In the genomic region with DNA sequence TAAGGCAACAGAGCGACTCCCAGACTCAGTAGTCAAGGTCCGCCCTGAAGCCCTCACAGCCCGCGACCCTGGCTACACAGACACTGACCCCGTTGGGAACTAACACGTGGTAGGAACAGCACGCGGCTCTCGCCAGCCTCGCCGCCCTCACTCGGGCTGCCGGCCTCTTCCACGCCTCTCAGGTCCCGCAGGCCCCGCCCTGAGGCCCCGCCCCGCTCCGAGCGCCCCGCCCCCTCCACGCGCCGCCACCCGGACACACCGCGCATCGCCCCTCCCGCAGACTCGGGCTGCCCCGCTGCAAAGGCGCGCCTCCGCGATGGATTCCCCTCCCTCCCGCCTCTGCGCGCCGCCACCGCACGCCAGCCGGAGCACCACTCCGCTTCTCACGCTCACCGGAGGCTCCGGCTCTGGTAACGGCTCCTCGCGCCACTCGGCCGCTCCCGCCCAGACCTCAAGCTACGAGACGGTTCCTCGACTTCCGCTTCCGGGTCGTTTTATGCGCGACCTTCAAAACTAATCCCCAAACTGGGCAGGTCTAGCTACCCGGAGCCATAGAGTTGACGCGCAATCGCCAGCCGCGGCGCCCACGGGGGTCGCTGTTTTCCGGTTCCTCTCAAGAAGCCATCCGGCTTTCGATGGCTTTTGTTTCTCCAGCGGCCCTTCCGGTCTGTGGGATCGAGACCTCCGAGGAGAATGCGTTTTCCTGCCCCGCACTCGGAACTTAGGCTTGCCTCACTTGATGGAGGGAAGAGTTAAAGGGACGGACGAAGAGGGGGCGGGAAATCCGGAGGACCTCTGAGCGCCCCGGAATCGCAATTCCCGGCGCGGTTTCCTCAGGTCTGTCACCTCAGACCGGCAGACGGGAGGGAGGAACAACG, we compare ENCODE assay signal across 8 mouse cellular contexts. TPM values are rescaled to one million over a fixed set of nuclear protein-coding genes. Genes with fewer than 3 reads are reported as not detected.
DNase-seq lines count a peak whose midpoint lies in the region; ATAC-seq lines count a peak whose summit lies in the region.

A gene (plus strand): TSS at position 567 of the 878 bp plus-strand sequence.

- H3K9ac ChIP-seq in hindbrain, embryonic 12.5 days: peak within 1 kb of the TSS; percentile 93

- peak within 1 kb of the TSS; percentile 82 for H3K4me2 ChIP-seq in hindbrain, embryonic 12.5 days (replicated peaks)

- H3K27me3 ChIP-seq in hindbrain, embryonic 12.5 days: no peaks in the 10 kb centered on the region

- peak within 1 kb of the TSS; percentile 97 for H3K4me3 ChIP-seq in hindbrain, embryonic 12.5 days

- WGBS in hindbrain, embryonic 12.5 days: under 1% methylated on average over 86 of the region's 92 CpGs

- H3K9me3 ChIP-seq in hindbrain, embryonic 12.5 days (replicated peaks): no peaks in the 10 kb centered on the region

- H3K27ac ChIP-seq in hindbrain, embryonic 12.5 days: peak within 1 kb of the TSS; percentile 94

- DNase-seq in NIH3T3 (ENCODE audit: low read depth): peak; percentile 98
- peak; percentile 97 for DNase-seq in cerebellum, postnatal 10 days
- DNase-seq in frontal cortex, postnatal 10 days (ENCODE audit: low spot score in 2 of 2): peak; percentile 91 to 93
- DNase-seq in layer of hippocampus, postnatal 14 days (ENCODE audit: low spot score in 2 of 2): peak; percentile 96 to 99
- peak; percentile 95 for DNase-seq in lung, postnatal 14 days
- DNase-seq in retina, adult 2 months (ENCODE audit: low read depth, low spot score): peak; percentile 98
- peak; percentile 91 to 93 for DNase-seq in thymus, postnatal 36 days

- peaks cover 49% of the 10 kb centered on the region for H3K36me3 ChIP-seq in hindbrain, embryonic 12.5 days

- H3K4me1 ChIP-seq in hindbrain, embryonic 12.5 days: peaks cover 23% of the 10 kb centered on the region

- ATAC-seq in hindbrain, embryonic 12.5 days (ENCODE audit: low FRiP score): peak; percentile 96

RNA-seq across cellular contexts. Expression of the gene that starts here (rescaled TPM):
- 61.2 and 67.0 TPM in 2 replicates for polyA plus RNA-seq in hindbrain, embryonic 12.5 days (2016; fragmentation: Nextera tagmentation; extraction: Ambion mirVana)
- total RNA-seq in layer of hippocampus, postnatal 14 days (2021): 10 to 100 TPM; 21.8 to 25.0 TPM

Comparison
In these comparisons a context has a peak if more than half of its experiments do, and no peak if none do; other contexts are left out.
1. Peak in every context shown above with its lines: DNase-seq, ATAC-seq, H3K4me3 ChIP-seq and H3K27ac ChIP-seq.